Mouse (Mus musculus): ENCODE measurements around the gene Apoh.

- no peak for TF ChIP-seq CTCF (IDR thresholded peaks at IDR 0.05)
- no peak for TF ChIP-seq EP300 (IDR thresholded peaks at IDR 0.05)
These were observed 66.9 kb downstream of the Apoh start for GRCm38 (mm10) chr11:108409876-108410644.

Measured in lung, postnatal 0 days (tissue).